Mouse (Mus musculus): ENCODE measurements around the gene Fli1. TPM values are rescaled to one million over a fixed set of nuclear protein-coding genes. Genes with fewer than 3 reads are reported as not detected.

Fli1 gene
- polyA plus RNA-seq, 1 experiment from 2014 or later: 9.1 TPM

GRCm38 (mm10) chr9:32549462-32550384 is 7.1 kb upstream of the Fli1 start:
- H3K9me3 ChIP-seq (replicated peaks): no peaks in the 10 kb centered on the region
- no peak overlapping the region for H3K4me2 ChIP-seq
- H3K27me3 ChIP-seq: peaks cover 62% of the 10 kb centered on the region
- WGBS (ENCODE audit: insufficient replicate concordance): 16% methylated on average over 6 of the region's 6 CpGs
- no peak overlapping the region for H3K27ac ChIP-seq (replicated peaks)
- peaks cover 3% of the 10 kb centered on the region; the same call in 1 of the 2 replicates for H3K4me1 ChIP-seq (replicated peaks)
- H3K4me3 ChIP-seq (replicated peaks): no peak overlapping the region
- no peaks in the 10 kb centered on the region for H3K36me3 ChIP-seq (replicated peaks)
- no peak overlapping the region for H3K9ac ChIP-seq
- no peak for ATAC-seq (ENCODE audit: insufficient read depth)

GRCm38 (mm10) chr9:32546731-32547130 is 4.1 kb upstream of the Fli1 start:
- Histone ChIP-seq H3K4me2 (no peak overlapping the region), H3K27me3 (peaks cover 89% of the 10 kb centered on the region), H3K4me3 (replicated peaks) (no peak overlapping the region), H3K36me3 (replicated peaks) (no peaks in the 10 kb centered on the region), H3K4me1 (replicated peaks) (peaks cover 27% of the 10 kb centered on the region), H3K27ac (replicated peaks) (no peak overlapping the region), H3K9me3 (replicated peaks) (no peaks in the 10 kb centered on the region), H3K9ac (no peak overlapping the region)
- WGBS (ENCODE audit: insufficient replicate concordance): 60% methylated on average over 2 of the region's 2 CpGs
- no peak for ATAC-seq (ENCODE audit: insufficient read depth)

GRCm38 (mm10) chr9:32544731-32545661 is 2.3 kb upstream of the Fli1 start:
- no peak overlapping the region for H3K27ac ChIP-seq (replicated peaks)
- no peaks in the 10 kb centered on the region for H3K9me3 ChIP-seq (replicated peaks)
- no peaks in the 10 kb centered on the region for H3K36me3 ChIP-seq (replicated peaks)
- 0 out of 2 replicates have a peak overlapping the region, but pooled peaks have one; percentile 30 for H3K4me2 ChIP-seq
- no peak overlapping the region for H3K9ac ChIP-seq
- 16% methylated on average over 40 of the region's 40 CpGs for WGBS (ENCODE audit: insufficient replicate concordance)
- H3K27me3 ChIP-seq: peaks cover 97% of the 10 kb centered on the region
- H3K4me1 ChIP-seq (replicated peaks): peaks cover 34% of the 10 kb centered on the region
- no peak overlapping the region for H3K4me3 ChIP-seq (replicated peaks)
- no peak for ATAC-seq (ENCODE audit: insufficient read depth)

- WGBS (ENCODE audit: insufficient replicate concordance): 18% methylated on average over 8 of the region's 8 CpGs
- Histone ChIP-seq H3K4me2 (peak overlapping the region; percentile 73; the same call in 1 of the 2 replicates), H3K4me3 (replicated peaks) (no peak overlapping the region; the same call in 1 of the 2 replicates), H3K9ac (no peak overlapping the region), H3K9me3 (replicated peaks) (no peaks in the 10 kb centered on the region), H3K36me3 (replicated peaks) (no peaks in the 10 kb centered on the region), H3K27ac (replicated peaks) (no peak overlapping the region), H3K4me1 (replicated peaks) (peaks cover 34% of the 10 kb centered on the region), H3K27me3 (peaks cover 98% of the 10 kb centered on the region)
- no peak for ATAC-seq (ENCODE audit: insufficient read depth)
Observed at GRCm38 (mm10) chr9:32543923-32544575, 1.4 kb upstream of the Fli1 start.

GRCm38 (mm10) chr9:32543040-32543581 is 450 bp upstream of the Fli1 start:
- H3K4me2 ChIP-seq: peak overlapping the region; percentile 73
- H3K4me3 ChIP-seq (replicated peaks): peak overlapping the region; percentile 62
- no peak overlapping the region for H3K9ac ChIP-seq
- peaks cover 37% of the 10 kb centered on the region for H3K4me1 ChIP-seq (replicated peaks)
- no peaks in the 10 kb centered on the region for H3K36me3 ChIP-seq (replicated peaks)
- WGBS (ENCODE audit: insufficient replicate concordance): under 1% methylated on average over 18 of the region's 18 CpGs
- peaks cover 93% of the 10 kb centered on the region for H3K27me3 ChIP-seq
- ATAC-seq (ENCODE audit: insufficient read depth): no peak
- H3K27ac ChIP-seq (replicated peaks): peak overlapping the region; percentile 51; the same call in 1 of the 2 replicates
- no peaks in the 10 kb centered on the region for H3K9me3 ChIP-seq (replicated peaks)

GRCm38 (mm10) chr9:32541223-32541901 is 1.3 kb downstream of the Fli1 start:
- no peak; the same call in 1 of the 2 replicates for ATAC-seq (ENCODE audit: insufficient read depth)
- Histone ChIP-seq H3K9ac (peak overlapping the region; percentile 54), H3K4me3 (replicated peaks) (peak overlapping the region; percentile 62), H3K9me3 (replicated peaks) (no peaks in the 10 kb centered on the region), H3K4me2 (peak overlapping the region; percentile 73), H3K4me1 (replicated peaks) (peaks cover 39% of the 10 kb centered on the region), H3K36me3 (replicated peaks) (no peaks in the 10 kb centered on the region), H3K27me3 (peaks cover 79% of the 10 kb centered on the region), H3K27ac (replicated peaks) (peak overlapping the region; percentile 74)
- under 1% methylated on average over 30 of the region's 30 CpGs for WGBS (ENCODE audit: insufficient replicate concordance)

GRCm38 (mm10) chr9:32540406-32541222 is 2.0 kb downstream of the Fli1 start:
- Histone ChIP-seq H3K9me3 (replicated peaks) (no peaks in the 10 kb centered on the region), H3K36me3 (replicated peaks) (no peaks in the 10 kb centered on the region), H3K27ac (replicated peaks) (peak overlapping the region; percentile 74), H3K27me3 (peaks cover 72% of the 10 kb centered on the region), H3K9ac (peak overlapping the region; percentile 54), H3K4me3 (replicated peaks) (peak overlapping the region; percentile 62), H3K4me2 (peak overlapping the region; percentile 73), H3K4me1 (replicated peaks) (peaks cover 39% of the 10 kb centered on the region)
- under 1% methylated on average over 68 of the region's 70 CpGs for WGBS (ENCODE audit: insufficient replicate concordance)
- ATAC-seq (ENCODE audit: insufficient read depth): peak; percentile 16; the same call in 1 of the 2 replicates

- H3K9me3 ChIP-seq (replicated peaks): no peaks in the 10 kb centered on the region
- no peaks in the 10 kb centered on the region for H3K36me3 ChIP-seq (replicated peaks)
- WGBS (ENCODE audit: insufficient replicate concordance): under 1% methylated on average over 13 of the region's 13 CpGs
- H3K9ac ChIP-seq: peak overlapping the region; percentile 54
- H3K27me3 ChIP-seq: peaks cover 66% of the 10 kb centered on the region
- peak overlapping the region; percentile 62 for H3K4me3 ChIP-seq (replicated peaks)
- H3K4me1 ChIP-seq (replicated peaks): peaks cover 39% of the 10 kb centered on the region
- H3K27ac ChIP-seq (replicated peaks): peak overlapping the region; percentile 74
- ATAC-seq (ENCODE audit: insufficient read depth): peak; percentile 29
- H3K4me2 ChIP-seq: peak overlapping the region; percentile 73
Observed at GRCm38 (mm10) chr9:32540061-32540405, 2.6 kb downstream of the Fli1 start.

- Histone ChIP-seq H3K27me3 (peaks cover 59% of the 10 kb centered on the region), H3K36me3 (replicated peaks) (no peaks in the 10 kb centered on the region), H3K9me3 (replicated peaks) (no peaks in the 10 kb centered on the region), H3K27ac (replicated peaks) (no peak overlapping the region), H3K9ac (no peak overlapping the region), H3K4me3 (replicated peaks) (peak overlapping the region; percentile 62; the same call in 1 of the 2 replicates), H3K4me2 (peak overlapping the region; percentile 73), H3K4me1 (replicated peaks) (peaks cover 34% of the 10 kb centered on the region)
- whole genome bisulfite sequencing (ENCODE audit: insufficient replicate concordance): 22% methylated on average over 3 of the region's 3 CpGs
- peak; percentile 63 for ATAC-seq (ENCODE audit: insufficient read depth)
Observed at GRCm38 (mm10) chr9:32539321-32539761, 3.3 kb downstream of the Fli1 start.

Measured in liver, embryonic 15.5 days (tissue).